Mouse (Mus musculus) myocyte (in vitro differentiated cells): ENCODE data around the gene Tmem182. TPM values are rescaled to one million over a fixed set of nuclear protein-coding genes. Genes with fewer than 3 reads are reported as not detected.

Experiments
- H3K27me3 ChIP-seq: one replicate; pipeline ENCODE4 v1.6.1; 2011; ENCODE audit not compliant: control insufficient read depth, insufficient read depth, insufficient read length
- H3K36me3 ChIP-seq: one replicate; pipeline ENCODE4 v1.6.1; 2011; ENCODE audit not compliant: control insufficient read depth, insufficient read depth
- H3K4me2 ChIP-seq: one replicate; pipeline ENCODE4 v1.6.1; 2011; ENCODE audit warnings: low read depth, control low read depth
- H3K4me3 ChIP-seq: one replicate; pipeline ENCODE4 v1.5.1; 2011; ENCODE audit warnings: mild to moderate bottlenecking, control low read depth, moderate library complexity
- H3K79me2 ChIP-seq: one replicate; pipeline ENCODE4 v1.6.1; 2011; ENCODE audit not compliant: control insufficient read depth, insufficient read depth
- H3ac ChIP-seq: one replicate; pipeline ENCODE4 v1.6.1; 2011; ENCODE audit not compliant: control insufficient read depth, insufficient read length
- CEBPB ChIP-seq: IDR thresholded peaks from 2 replicates; pipeline ENCODE4 v1.6.1; 2011; ENCODE audit warnings: mild to moderate bottlenecking, moderate library complexity; ENCODE audit not compliant: poor library complexity, insufficient read depth, severe bottlenecking
- E2F4 ChIP-seq: IDR thresholded peaks from one replicate; pipeline ENCODE4 v1.6.1; 2011; ENCODE audit warnings: mild to moderate bottlenecking, control low read depth, moderate library complexity; ENCODE audit not compliant: insufficient read depth
- MAX ChIP-seq: IDR thresholded peaks from one replicate; pipeline ENCODE4 v1.6.1; 2011; ENCODE audit warnings: low read depth, mild to moderate bottlenecking, control low read depth
- MYOD1 ChIP-seq, 3 experiments: IDR thresholded peaks; one replicate each; pipeline ENCODE4 v1.6.1; 2011; ENCODE audit warnings: control low read depth in 2 of 3, low read depth in 2 of 3, mild to moderate bottlenecking in 2 of 3, moderate library complexity in 1 of 3; ENCODE audit not compliant: insufficient read length in 2 of 3, control insufficient read depth in 1 of 3
- MYOG ChIP-seq, 3 experiments: IDR thresholded peaks; one replicate each; pipeline ENCODE4 v1.6.1; 2011; ENCODE audit warnings: control low read depth in 2 of 3, low read depth in 2 of 3, mild to moderate bottlenecking in 2 of 3; ENCODE audit not compliant: insufficient read length in 2 of 3, control insufficient read depth in 1 of 3, insufficient read depth in 1 of 3
- POLR2A ChIP-seq: IDR thresholded peaks from one replicate; pipeline ENCODE4 v1.6.1; 2011; ENCODE audit warnings: low read depth, mild to moderate bottlenecking, control low read depth, moderate library complexity; ENCODE audit not compliant: insufficient read length
- POLR2AphosphoS2 ChIP-seq: IDR thresholded peaks from one replicate; pipeline ENCODE4 v1.6.1; 2011; ENCODE audit warnings: low read depth, control low read depth; ENCODE audit not compliant: insufficient read length
- REST ChIP-seq: IDR thresholded peaks from one replicate; pipeline ENCODE4 v1.6.1; 2011; ENCODE audit warnings: mild to moderate bottlenecking, control low read depth, moderate library complexity; ENCODE audit not compliant: insufficient read depth, insufficient read length
- SRF ChIP-seq: IDR thresholded peaks from one replicate; pipeline ENCODE4 v1.6.1; 2011; ENCODE audit warnings: low read depth; ENCODE audit not compliant: control insufficient read depth, insufficient read length
- TCF12 ChIP-seq: IDR thresholded peaks from one replicate; pipeline ENCODE4 v1.6.1; 2011; ENCODE audit warnings: mild to moderate bottlenecking, control low read depth; ENCODE audit not compliant: poor library complexity, insufficient read depth, severe bottlenecking
- TCF3 ChIP-seq: IDR thresholded peaks from one replicate; pipeline ENCODE4 v1.6.1; 2011; ENCODE audit warnings: low read depth, control low read depth; ENCODE audit not compliant: insufficient read length
- USF1 ChIP-seq: IDR thresholded peaks from one replicate; pipeline ENCODE4 v1.6.1; 2011; ENCODE audit warnings: low read depth, mild to moderate bottlenecking, control low read depth, moderate library complexity
- polyA plus RNA-seq: library from polyadenylated mRNA; unstranded; fragments of >200 nt; fragmentation: generic; extraction: Trizol; gene quantifications from one replicate; pipeline ENCODE4 v1.2.1, GENCODE M21; 2012; ENCODE audit warnings: missing spikeins

Gene Tmem182
- polyA plus RNA-seq, 1 experiment, result 58.0 TPM

DNA sequence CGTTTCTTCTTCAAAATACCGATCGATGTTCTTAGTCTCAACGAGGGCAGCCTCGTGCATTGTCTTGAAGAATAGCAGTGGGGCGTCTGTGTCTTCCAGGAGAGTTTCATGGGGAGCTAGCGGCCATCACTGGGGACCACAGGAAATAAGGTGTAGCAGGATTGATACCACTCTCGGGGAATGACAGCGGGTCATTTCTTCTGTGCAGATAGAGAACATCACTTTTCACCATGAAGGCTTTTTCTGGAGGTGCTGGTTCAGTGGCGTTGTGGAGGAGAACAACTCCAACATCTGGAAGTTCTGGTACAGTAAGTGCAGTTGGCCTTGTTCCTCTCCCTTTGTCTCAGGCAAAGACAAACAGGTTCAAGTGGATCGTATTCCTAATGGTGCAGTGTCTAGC is 490 bp downstream of the Tmem182 start:
- H3K4me3 ChIP-seq, result peak overlapping the region; percentile 23

DNA sequence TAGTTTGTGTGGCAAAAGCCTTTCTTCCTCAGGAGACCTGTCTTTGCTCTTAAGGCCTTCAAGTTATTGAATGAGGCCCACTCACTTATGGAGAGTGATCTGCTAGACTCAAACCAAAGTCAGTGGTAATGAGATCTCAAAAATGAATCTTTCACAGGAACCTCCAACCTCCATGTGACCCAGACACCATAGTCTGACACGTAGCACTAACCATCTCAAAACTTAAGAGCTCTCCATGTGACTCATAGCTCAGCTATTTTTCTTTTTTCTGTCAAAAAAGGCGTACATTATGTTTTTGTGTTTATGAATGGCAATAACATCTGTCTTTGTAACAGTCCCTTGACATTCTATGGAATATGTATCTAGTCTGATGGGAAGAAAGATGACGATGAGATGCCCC is 3.2 kb downstream of the Tmem182 start:
- H3K4me3 ChIP-seq, result no peak overlapping the region

More for the DNA sequence above, 490 bp downstream of the Tmem182 start:
- Histone ChIP-seq H3K4me2 (peak overlapping the region; percentile 70), H3K79me2 (no peaks in the 10 kb centered on the region), H3K36me3 (no peaks in the 10 kb centered on the region), H3ac (no peak overlapping the region), H3K27me3 (no peaks in the 10 kb centered on the region)
- TF ChIP-seq MYOG (IDR thresholded peaks at IDR 0.05; ENCODE audit: control insufficient read depth in 1 of 3, insufficient read depth in 1 of 3, insufficient read length in 2 of 3, low read depth in 2 of 3) (no peak), E2F4 (no peak), TCF12 (no peak), MYOD1 (IDR thresholded peaks at IDR 0.05; ENCODE audit: control insufficient read depth in 1 of 3, insufficient read length in 2 of 3, low read depth in 2 of 3) (no peak), POLR2A (no peak), MAX (no peak), CEBPB (no peak), SRF (no peak)

DNA sequence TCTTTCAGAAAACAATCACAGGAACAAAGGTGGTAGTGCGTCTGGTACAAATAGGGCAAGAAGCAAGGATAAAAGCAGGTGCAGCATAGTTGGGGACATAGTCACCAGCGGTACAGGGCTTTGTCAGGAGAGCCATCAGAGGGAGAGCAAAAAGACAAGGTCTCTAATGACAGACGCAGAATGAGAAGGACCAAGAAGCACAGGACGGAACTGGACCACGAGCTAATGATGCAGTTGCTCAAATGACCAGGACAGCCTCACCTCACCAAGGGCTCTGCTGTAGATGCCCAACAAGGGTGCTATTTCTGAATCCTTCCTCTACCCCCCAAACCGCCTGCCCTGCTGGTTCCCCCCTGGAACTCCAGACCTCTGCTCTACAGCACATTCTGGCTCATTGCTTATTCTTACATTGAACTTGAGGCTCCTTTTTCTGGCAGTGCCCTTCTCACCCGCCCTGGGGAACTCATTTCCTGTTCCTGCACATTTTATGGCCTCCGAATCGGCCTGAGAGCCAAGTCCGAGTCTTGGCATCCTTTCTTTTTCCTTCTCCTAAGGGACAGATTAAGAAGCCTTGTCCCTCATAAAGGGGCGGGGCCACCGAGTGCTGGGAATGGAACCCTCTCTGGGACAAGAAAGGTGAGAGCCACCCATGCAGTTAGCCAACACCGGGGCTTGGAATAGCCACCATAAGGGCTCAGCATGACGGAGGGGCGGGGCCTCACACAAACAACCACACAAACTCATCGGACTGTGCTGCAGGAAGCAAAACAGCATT is 9.9 kb downstream of the Tmem182 start:
- TF ChIP-seq REST (no peak), MYOG (IDR thresholded peaks at IDR 0.05; ENCODE audit: control insufficient read depth in 1 of 3, insufficient read depth in 1 of 3, insufficient read length in 2 of 3, low read depth in 2 of 3) (no peak), POLR2A (no peak), SRF (no peak), TCF12 (no peak), MYOD1 (IDR thresholded peaks at IDR 0.05; ENCODE audit: control insufficient read depth in 1 of 3, insufficient read length in 2 of 3, low read depth in 2 of 3) (no peak), MAX (no peak), POLR2AphosphoS2 (no peak), CEBPB (no peak), E2F4 (no peak)
- Histone ChIP-seq H3K36me3 (no peaks in the 10 kb centered on the region), H3K4me3 (no peak overlapping the region), H3ac (no peak overlapping the region), H3K79me2 (no peaks in the 10 kb centered on the region), H3K4me2 (no peak overlapping the region), H3K27me3 (no peaks in the 10 kb centered on the region)

More for the DNA sequence above, 3.2 kb downstream of the Tmem182 start:
- peak overlapping the region; percentile 28 for H3K4me2 ChIP-seq
- no peaks in the 10 kb centered on the region for H3K79me2 ChIP-seq
- H3ac ChIP-seq, result no peak overlapping the region
- H3K36me3 ChIP-seq, result no peaks in the 10 kb centered on the region
- no peak for TF ChIP-seq MAX
- peak; percentile 53 for TF ChIP-seq USF1
- TF ChIP-seq POLR2A, result no peak
- no peak for TF ChIP-seq CEBPB
- no peak for TF ChIP-seq POLR2AphosphoS2
- no peak for TF ChIP-seq E2F4
- no peak for TF ChIP-seq MYOD1 (IDR thresholded peaks at IDR 0.05; ENCODE audit: control insufficient read depth in 1 of 3, insufficient read length in 2 of 3, low read depth in 2 of 3)
- H3K27me3 ChIP-seq, result no peaks in the 10 kb centered on the region

DNA sequence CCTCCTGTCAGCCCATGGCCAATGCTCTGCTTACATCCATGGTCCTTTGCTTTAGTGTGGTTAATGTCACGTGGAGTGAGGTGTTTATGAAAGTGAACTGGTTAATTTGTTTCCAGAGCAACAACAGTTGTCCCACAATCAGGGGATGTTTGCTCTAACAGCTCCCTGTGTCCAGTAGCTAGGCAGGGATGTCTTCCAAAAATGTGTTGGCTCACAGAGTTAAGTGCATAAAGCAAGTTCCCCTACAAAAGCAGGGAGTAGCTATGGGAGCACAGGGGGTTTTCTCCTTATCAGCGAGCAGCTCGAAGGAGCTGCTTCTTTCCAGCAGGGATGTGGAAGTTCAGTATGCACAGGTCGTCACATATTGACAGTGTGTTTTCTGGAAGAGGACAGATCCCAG is 19.1 kb downstream of the Tmem182 start:
- no peak overlapping the region for H3ac ChIP-seq
- H3K4me3 ChIP-seq, result no peak overlapping the region
- no peak for TF ChIP-seq E2F4
- no peak for TF ChIP-seq USF1
- TF ChIP-seq MYOG (IDR thresholded peaks at IDR 0.05; ENCODE audit: control insufficient read depth in 1 of 3, insufficient read depth in 1 of 3, insufficient read length in 2 of 3, low read depth in 2 of 3), result no peak
- no peak for TF ChIP-seq SRF
- no peak for TF ChIP-seq TCF12
- no peak for TF ChIP-seq POLR2AphosphoS2
- TF ChIP-seq CEBPB, result no peak
- no peak for TF ChIP-seq POLR2A
- TF ChIP-seq MYOD1 (IDR thresholded peaks at IDR 0.05; ENCODE audit: control insufficient read depth in 1 of 3, insufficient read length in 2 of 3, low read depth in 2 of 3), result no peak
- no peaks in the 10 kb centered on the region for H3K36me3 ChIP-seq
- H3K4me2 ChIP-seq, result no peak overlapping the region
- no peaks in the 10 kb centered on the region for H3K79me2 ChIP-seq
- H3K27me3 ChIP-seq, result no peaks in the 10 kb centered on the region

DNA sequence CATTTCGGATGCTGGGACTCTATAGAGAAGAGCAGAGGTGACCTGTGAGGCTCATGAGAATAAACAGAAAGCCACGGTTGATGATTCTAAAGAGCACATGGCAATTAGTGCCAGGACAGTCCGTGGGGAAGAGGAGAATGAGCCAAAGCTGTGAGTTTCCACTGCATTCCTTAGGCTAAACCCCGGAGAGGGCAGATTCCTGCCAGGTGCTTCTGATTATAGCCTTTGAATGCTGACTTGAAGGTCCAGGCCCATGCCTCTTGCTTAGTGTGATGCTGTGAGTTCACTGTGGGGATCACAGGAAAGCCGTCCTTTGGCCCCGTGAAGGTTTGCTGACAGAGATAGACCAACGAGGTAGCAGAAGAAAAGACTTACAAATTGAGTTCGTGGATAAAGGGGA is 19.5 kb downstream of the Tmem182 start:
- Histone ChIP-seq H3K27me3 (no peaks in the 10 kb centered on the region), H3ac (no peak overlapping the region), H3K79me2 (no peaks in the 10 kb centered on the region), H3K4me2 (no peak overlapping the region), H3K36me3 (no peaks in the 10 kb centered on the region), H3K4me3 (no peak overlapping the region)
- TF ChIP-seq POLR2AphosphoS2 (no peak), MAX (no peak), E2F4 (no peak), CEBPB (no peak), USF1 (no peak), SRF (no peak), POLR2A (no peak), TCF3 (no peak), REST (no peak), MYOG (IDR thresholded peaks at IDR 0.05; ENCODE audit: control insufficient read depth in 1 of 3, insufficient read depth in 1 of 3, insufficient read length in 2 of 3, low read depth in 2 of 3) (no peak), TCF12 (no peak), MYOD1 (IDR thresholded peaks at IDR 0.05; ENCODE audit: control insufficient read depth in 1 of 3, insufficient read length in 2 of 3, low read depth in 2 of 3) (no peak)
